Mouse (Mus musculus) heart, embryonic 10.5 days (tissue): ENCODE measurements around the gene Yeats2. TPM values are rescaled to one million over a fixed set of nuclear protein-coding genes. Genes with fewer than 3 reads are reported as not detected.

Experiments used
- DNase-seq: peaks from one replicate; pipeline ENCODE4 v3.0.0-alpha.2; 2017; ENCODE audit warnings: low spot score
- H3K27ac ChIP-seq: fragments of 300-500 bp; sonication (generic); 2 replicates; pipeline ENCODE4 v1.5.1; 2016; ENCODE audit warnings: mild to moderate bottlenecking
- H3K27me3 ChIP-seq: fragments of 300-500 bp; sonication (generic); 2 replicates; pipeline ENCODE4 v1.6.1; 2016; ENCODE audit warnings: mild to moderate bottlenecking; ENCODE audit not compliant: poor library complexity, insufficient read depth, severe bottlenecking
- H3K36me3 ChIP-seq: fragments of 300-500 bp; sonication (generic); 2 replicates; pipeline ENCODE4 v1.6.1; 2016; ENCODE audit warnings: mild to moderate bottlenecking, moderate library complexity
- H3K4me1 ChIP-seq: fragments of 300-500 bp; sonication (generic); 2 replicates; pipeline ENCODE4 v1.6.1; 2016; ENCODE audit warnings: mild to moderate bottlenecking
- H3K4me3 ChIP-seq: fragments of 300-500 bp; sonication (generic); 2 replicates; pipeline ENCODE4 v1.5.1; 2016; ENCODE audit warnings: mild to moderate bottlenecking, moderate library complexity
- H3K9me3 ChIP-seq: fragments of 300-500 bp; sonication (generic); 2 replicates; pipeline ENCODE4 v1.6.1; 2016; ENCODE audit warnings: mild to moderate bottlenecking, moderate library complexity
- WGBS: fragments of 180-500 bp; shearing (Covaris S2); methylation state at CpG from one replicate; pipeline ENCODE4 v1.1.7; 2016; 5-methylcytosine and 5-hydroxymethylcytosine counted together
- polyA plus RNA-seq: library from polyadenylated mRNA; unstranded; fragments of >200 nt; fragmentation: Nextera tagmentation; extraction: Ambion mirVana; gene quantifications from 2 replicates; pipeline ENCODE4 v1.2.1, GENCODE M21; 2016

Gene Yeats2
- polyA plus RNA-seq, 1 experiment from 2014 or later = 38.0 TPM

DNA sequence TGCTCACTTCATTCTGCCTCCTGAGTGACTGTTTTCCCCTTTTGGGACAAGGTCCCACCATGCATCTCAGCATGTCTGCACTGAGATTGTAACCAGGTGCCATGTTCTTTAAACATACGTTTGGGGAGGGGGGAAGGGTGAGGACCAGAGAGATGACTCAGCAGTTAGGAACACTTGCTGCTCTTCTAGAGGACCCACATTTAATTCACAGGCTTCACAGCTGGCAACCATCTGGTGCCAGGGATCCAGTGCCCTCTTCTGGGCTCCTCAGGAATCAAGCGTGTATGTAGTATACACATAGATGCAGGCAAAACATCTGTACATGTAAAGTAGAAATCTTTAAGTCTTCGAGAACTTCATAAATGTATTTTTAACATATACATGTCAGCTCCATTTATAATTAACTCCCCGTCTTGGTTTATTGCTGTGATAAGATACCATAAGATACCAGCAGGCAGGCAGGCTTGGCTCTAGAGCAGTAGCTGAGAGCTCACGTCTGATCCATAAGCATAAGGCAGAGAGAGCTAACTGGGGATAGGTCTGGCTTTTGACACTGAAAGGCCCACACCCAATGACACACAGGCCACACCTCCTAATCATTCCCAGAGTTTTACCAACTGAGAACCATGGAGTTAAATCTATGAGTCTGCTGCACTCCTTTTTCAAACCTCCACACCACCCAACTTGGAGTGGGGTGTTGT is 58.8 kb downstream of the Yeats2 start:
- 91% methylated on average over 5 of the region's 5 CpGs for WGBS

DNA sequence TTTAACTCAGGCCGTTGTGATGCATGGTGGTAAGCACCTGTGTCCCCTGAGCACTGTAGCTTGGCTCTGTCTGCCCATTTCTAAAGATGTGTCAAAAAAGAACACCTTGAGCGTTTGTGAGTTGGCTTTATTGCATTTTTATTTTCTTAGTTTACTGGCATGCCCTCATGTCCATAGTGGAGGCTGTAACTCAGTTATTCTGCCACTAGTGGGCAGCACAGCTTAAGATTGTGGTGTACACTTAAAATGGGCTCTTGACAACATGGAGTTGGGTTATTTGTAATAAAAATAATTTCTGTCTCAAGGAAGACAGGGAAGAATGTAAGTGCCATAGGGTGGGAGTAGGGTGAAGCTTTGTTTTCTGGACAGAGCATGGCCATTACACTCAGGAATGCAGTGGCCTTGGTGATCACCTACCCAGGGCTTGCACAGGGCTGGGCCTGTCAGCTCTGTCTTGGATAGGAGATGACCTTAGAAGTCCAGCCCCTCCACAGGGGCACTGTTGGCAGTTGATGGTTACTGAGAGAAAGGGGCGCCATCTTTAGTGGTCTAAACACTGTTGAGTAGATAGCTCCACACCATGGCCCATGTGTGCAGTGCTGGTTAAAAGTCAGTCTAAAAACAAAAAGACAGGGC is 72.8 kb downstream of the Yeats2 start:
- 82% methylated on average over 3 of the region's 3 CpGs for WGBS
- H3K4me1 ChIP-seq = no peaks in the 10 kb centered on the region
- peak; percentile 70 for DNase-seq
- H3K4me3 ChIP-seq = no peak overlapping the region
- peaks cover 89% of the 10 kb centered on the region for H3K36me3 ChIP-seq
- H3K27me3 ChIP-seq = no peaks in the 10 kb centered on the region
- H3K9me3 ChIP-seq = no peaks in the 10 kb centered on the region
- H3K27ac ChIP-seq = no peak overlapping the region

More for the DNA sequence above, 58.8 kb downstream of the Yeats2 start:
- Histone ChIP-seq H3K27me3 (no peaks in the 10 kb centered on the region), H3K36me3 (peaks cover 93% of the 10 kb centered on the region), H3K4me1 (no peaks in the 10 kb centered on the region), H3K9me3 (no peaks in the 10 kb centered on the region), H3K4me3 (no peak overlapping the region), H3K27ac (no peak overlapping the region)
- no peak for DNase-seq

DNA sequence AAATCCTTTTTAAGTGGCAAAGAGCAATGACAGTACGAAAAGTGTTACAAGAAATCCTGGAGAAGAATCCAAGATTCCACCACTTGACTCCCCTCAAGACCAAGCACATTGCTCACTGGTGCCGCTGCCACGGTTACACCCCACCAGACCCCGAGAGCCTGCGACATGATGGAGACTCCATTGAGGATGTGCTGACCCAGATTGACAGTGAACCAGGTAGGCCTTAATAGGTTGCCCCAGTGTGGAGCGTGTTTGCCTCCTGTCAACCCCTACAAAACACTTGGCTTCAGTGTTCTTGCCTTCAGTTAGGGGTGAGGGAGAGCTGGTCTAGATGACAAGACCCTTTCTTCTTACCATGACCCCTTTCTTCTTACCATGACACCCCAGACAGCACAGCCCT is 81.9 kb downstream of the Yeats2 start:
- WGBS = 97% methylated on average over 6 of the region's 6 CpGs
- Histone ChIP-seq H3K36me3 (peaks cover 92% of the 10 kb centered on the region), H3K9me3 (no peaks in the 10 kb centered on the region), H3K4me3 (no peak overlapping the region), H3K27me3 (no peaks in the 10 kb centered on the region), H3K27ac (no peak overlapping the region), H3K4me1 (peaks cover 12% of the 10 kb centered on the region)
- peak; percentile 58 for DNase-seq

DNA sequence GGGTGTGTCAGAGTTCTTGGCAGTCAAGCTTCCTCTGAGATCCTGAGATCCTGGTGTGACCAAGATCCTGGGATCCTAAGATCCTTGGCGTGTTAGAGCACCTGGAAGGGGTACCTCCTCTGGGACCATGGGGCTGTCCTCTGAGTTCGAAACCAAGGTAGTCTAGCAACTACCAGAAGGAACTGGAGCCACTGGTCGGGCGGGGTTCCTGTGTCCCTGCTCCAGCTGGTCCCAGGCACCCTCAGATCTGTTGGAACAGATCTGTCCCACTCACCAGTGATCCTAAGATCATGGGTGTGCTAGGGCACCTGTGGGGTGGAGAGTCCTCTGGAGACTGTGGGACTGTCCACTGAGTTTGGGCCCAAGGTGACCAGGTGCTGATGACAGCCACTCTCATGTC is 85.8 kb downstream of the Yeats2 start:
- no peaks in the 10 kb centered on the region for H3K9me3 ChIP-seq
- no peak overlapping the region for H3K4me3 ChIP-seq
- H3K36me3 ChIP-seq = peaks cover 92% of the 10 kb centered on the region
- WGBS = 92% methylated on average over 4 of the region's 4 CpGs
- H3K27me3 ChIP-seq = no peaks in the 10 kb centered on the region
- no peak overlapping the region for H3K27ac ChIP-seq
- peaks cover 24% of the 10 kb centered on the region for H3K4me1 ChIP-seq
- peak; percentile 57 for DNase-seq

DNA sequence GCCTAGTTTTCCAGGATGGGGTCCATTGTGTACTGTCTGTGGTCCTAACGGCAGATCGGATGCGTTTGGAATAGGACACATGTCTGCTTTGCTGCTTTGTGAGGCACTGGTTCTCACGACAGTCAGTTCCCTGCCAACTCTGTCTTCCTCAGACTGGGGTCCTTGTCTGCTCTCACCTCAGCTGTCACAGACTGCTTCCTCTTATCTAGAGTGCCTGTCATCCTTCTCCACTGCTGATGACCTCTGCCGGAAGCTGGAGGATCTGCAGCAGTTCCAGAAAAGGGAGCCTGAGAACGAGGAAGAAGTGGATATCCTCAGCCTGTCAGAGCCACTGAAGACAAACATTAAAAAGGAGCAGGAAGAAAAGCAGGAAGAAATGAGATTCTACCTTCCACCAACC is 86.6 kb downstream of the Yeats2 start:
- Histone ChIP-seq H3K27me3 (no peaks in the 10 kb centered on the region), H3K4me3 (no peak overlapping the region), H3K27ac (0 out of 2 replicates have a peak overlapping the region, but pooled peaks have one; percentile 22), H3K9me3 (no peaks in the 10 kb centered on the region), H3K36me3 (peaks cover 86% of the 10 kb centered on the region), H3K4me1 (peaks cover 24% of the 10 kb centered on the region)
- WGBS = 41% methylated on average over 6 of the region's 6 CpGs
- DNase-seq = peak; percentile 77

DNA sequence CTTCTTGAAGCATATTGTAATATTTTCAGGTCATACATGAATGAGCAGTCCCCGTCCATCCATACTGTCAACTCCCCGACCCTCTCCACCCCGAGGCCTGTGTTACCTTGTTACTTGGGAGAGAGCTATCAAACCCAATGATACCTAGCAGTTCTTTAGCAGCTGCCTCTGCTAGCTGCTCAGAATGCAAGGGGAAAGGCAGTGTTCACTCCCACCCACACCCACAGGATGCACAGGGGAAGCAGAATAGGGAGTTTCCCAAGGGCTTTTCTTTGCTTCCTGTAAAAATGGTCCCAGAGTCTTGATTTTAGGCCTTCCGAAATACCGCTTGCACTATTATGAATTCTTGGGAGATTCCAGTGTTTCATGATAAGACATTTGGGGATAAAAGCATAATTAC is 87.3 kb downstream of the Yeats2 start:
- peak; percentile 57 for DNase-seq
- Histone ChIP-seq H3K27ac (no peak overlapping the region), H3K4me3 (no peak overlapping the region), H3K36me3 (peaks cover 83% of the 10 kb centered on the region), H3K9me3 (no peaks in the 10 kb centered on the region), H3K4me1 (peaks cover 24% of the 10 kb centered on the region), H3K27me3 (no peaks in the 10 kb centered on the region)
- 90% methylated on average over 5 of the region's 5 CpGs for WGBS

DNA sequence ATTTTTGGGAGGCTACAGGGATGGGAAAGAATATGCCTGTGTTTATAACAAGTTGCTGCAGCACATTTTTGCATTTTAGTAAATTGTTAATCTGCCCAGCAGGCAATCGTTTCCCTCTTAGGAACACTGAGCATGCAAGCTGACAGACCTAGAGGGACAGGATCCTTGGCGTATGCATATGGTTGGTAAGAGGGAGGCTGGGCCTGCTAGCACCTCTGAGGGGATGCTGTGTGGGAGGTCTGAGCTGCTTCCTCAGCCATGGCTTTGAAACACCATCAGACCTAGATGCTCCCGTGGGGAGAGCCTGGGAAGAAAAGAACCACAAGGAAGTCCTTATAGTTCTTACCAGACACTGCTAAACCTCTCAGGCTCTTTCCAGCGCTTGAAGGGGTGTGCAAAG is 93.5 kb downstream of the Yeats2 start:
- peaks cover 3% of the 10 kb centered on the region; the same call in 1 of the 2 replicates for H3K27me3 ChIP-seq
- peaks cover 45% of the 10 kb centered on the region for H3K36me3 ChIP-seq
- 61% methylated on average over 4 of the region's 4 CpGs for WGBS

DNA sequence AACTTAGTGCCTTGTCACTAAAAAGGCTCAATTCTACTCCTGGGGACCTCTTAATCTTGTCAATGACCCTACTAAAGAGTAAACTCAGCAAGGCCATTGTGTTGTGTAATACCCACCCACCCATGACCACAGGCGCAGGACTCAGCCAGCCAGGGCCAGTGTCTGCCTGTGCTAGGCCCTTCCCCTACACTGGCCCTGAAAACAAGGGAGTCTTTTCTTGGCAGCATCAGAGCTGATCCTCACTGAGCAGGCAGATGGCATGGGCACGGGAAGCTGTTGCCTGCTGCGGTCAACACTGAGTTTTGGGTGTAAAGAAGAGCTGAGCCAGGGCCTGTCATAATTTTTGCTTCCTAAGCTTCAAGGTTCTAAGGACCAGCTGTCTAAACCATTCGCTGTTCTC is 96.6 kb downstream of the Yeats2 start:
- Histone ChIP-seq H3K27ac (no peak overlapping the region), H3K36me3 (peaks cover 19% of the 10 kb centered on the region), H3K4me1 (no peaks in the 10 kb centered on the region), H3K27me3 (peaks cover 11% of the 10 kb centered on the region; the same call in 1 of the 2 replicates), H3K9me3 (no peaks in the 10 kb centered on the region), H3K4me3 (no peak overlapping the region)
- 80% methylated on average over 4 of the region's 4 CpGs for WGBS
- no peak for DNase-seq

More for the DNA sequence above, 93.5 kb downstream of the Yeats2 start:
- no peaks in the 10 kb centered on the region for H3K9me3 ChIP-seq
- no peak for DNase-seq
- no peak overlapping the region for H3K27ac ChIP-seq
- H3K4me3 ChIP-seq = no peak overlapping the region
- H3K4me1 ChIP-seq = 0 out of 2 replicates have a peak, but pooled peaks cover 2% of the 10 kb centered on the region

DNA sequence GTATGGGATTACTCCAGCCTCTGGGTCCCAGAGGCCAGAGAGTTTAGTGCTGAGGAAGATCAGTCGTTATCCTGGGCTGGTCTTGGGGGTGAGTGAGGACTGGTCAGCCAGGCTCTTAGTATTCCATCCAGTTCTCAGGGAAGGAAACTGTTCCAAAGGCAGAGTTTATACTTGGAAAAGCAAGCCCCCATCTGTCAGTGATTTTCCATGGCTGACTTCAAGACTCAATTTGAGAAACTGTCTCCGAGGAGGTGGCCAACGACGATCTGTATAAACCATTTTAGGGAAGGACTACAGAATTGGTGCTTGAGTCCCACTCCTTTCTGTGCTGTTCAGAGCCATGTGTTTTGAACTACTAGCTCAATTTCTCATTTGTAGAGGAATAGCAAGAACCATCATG is 97.8 kb downstream of the Yeats2 start:
- peaks cover 13% of the 10 kb centered on the region; the same call in 1 of the 2 replicates for H3K27me3 ChIP-seq
- no peaks in the 10 kb centered on the region for H3K9me3 ChIP-seq
- DNase-seq = no peak
- 87% methylated on average over 4 of the region's 4 CpGs for WGBS
- no peaks in the 10 kb centered on the region for H3K4me1 ChIP-seq
- no peak overlapping the region for H3K4me3 ChIP-seq
- H3K36me3 ChIP-seq = peaks cover 12% of the 10 kb centered on the region
- no peak overlapping the region for H3K27ac ChIP-seq

DNA sequence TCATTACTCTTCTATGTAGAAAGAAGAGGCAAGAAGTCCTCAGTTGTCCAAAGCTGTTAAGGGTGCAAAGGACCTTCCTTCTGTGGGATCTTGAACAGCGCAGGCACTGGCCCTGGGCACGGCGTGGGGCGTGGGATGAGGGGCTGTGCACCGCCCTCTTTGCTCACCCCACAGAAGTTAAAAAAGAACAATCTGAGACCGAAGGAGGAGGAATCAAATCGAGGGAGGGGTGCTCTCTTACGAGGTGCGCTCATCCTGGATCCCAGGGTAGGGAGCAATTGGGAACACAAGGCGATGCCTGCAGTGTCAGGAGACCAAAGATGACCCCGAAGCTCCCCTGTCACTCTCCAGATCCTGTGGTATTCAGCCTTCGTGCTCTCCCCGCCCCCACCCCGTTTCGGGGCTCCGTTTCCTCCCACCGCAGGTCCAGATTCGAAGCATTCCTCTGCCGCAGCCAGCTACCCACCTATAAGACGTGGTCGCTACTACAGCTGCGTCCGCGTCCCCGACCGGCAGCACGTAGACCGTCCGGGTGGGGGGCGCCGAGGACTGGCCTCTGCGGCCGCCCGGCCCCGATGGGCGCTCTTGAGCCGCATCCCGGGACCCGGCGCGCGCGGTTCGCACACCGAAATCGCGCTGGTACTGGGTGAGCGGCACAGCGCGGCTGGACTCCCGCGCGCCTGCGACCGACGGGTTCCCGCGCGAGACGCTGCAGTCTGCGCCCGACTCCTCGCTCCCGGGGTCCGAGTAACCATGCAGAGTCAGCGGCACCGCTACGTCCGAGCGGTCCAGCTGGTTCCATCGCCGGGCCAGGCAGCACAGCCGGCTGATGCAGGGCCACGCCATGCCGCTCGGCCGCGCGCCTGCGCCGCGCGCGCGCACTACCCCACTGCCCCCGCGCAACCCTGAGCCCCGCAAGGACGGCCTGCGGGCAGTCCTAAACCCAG is 99.9 kb downstream of the Yeats2 start, which contains the start of gene Map6d1:
Map6d1 (minus strand) TSS at position 891 of the 947 bp plus-strand sequence.
- WGBS = under 1% methylated on average over 90 of the region's 90 CpGs
- DNase-seq = no peak
- no peaks in the 10 kb centered on the region; the same call in 1 of the 2 replicates for H3K36me3 ChIP-seq
- no peaks in the 10 kb centered on the region for H3K9me3 ChIP-seq
- H3K4me1 ChIP-seq = no peaks in the 10 kb centered on the region
- H3K27ac ChIP-seq = peak within 1 kb of the TSS; percentile 87
- peak within 1 kb of the TSS; percentile 82 for H3K4me3 ChIP-seq
- peaks cover 13% of the 10 kb centered on the region; the same call in 1 of the 2 replicates for H3K27me3 ChIP-seq

DNA sequence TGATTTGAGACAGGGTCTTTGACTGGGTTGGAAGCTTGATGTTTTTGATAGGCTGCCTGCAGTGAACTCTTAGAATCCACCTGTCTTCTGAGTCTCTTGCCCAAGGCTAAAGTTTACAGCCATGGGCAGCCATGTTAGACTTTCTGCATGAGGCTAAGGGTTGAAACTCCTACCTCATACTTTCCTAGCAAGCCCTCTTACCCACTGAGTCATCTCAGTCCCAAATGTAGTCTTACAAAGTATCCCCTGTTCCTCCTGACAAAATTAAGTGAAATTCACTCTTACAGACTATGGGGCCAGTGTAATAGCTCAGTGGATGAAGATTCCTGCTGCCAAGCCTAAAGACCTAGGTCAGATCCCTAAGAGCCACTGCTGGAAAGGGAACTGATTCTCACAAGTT is 106.2 kb downstream of the Yeats2 start:
- H3K9me3 ChIP-seq = no peaks in the 10 kb centered on the region
- H3K27me3 ChIP-seq = peaks cover 5% of the 10 kb centered on the region; the same call in 1 of the 2 replicates
- H3K4me3 ChIP-seq = no peak overlapping the region
- no peak overlapping the region for H3K27ac ChIP-seq
- no peaks in the 10 kb centered on the region for H3K36me3 ChIP-seq
- no peak for DNase-seq
- no peaks in the 10 kb centered on the region for H3K4me1 ChIP-seq

DNA sequence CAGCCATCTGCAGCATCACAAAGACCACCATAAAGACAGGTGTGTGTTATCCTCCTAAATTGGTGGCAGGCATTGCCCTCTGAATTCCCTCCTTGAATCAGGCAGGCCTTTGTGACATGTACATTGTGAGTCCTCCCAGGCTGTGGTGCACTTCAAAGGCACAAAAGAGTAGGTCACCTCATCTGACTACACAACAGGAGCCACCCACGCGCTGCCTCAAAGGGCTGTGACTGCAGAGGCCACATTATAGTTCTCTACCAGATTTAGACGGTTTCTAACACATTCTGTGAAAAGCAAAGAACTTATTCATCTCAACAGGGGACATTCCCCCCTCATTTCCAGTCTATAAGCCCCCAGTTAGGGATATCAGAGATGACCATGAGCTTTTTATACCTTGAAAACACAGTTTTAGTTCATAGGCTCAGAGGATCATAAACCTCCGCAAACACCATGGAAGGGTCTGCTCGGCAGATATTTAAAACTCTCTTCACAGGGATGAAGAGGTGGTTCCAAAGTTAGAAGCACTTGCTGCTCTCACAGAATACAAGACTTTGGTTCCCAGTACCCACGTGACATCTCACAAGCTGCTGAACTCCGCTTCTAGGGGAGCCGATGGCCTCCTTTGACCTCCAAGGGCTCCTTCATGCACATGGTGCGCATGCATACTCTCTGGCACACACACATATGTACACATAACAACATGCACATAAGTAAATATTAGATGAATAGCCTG is 107.7 kb downstream of the Yeats2 start:
- H3K36me3 ChIP-seq = no peaks in the 10 kb centered on the region
- 78% methylated on average over 9 of the region's 9 CpGs for WGBS
- H3K9me3 ChIP-seq = no peaks in the 10 kb centered on the region
- H3K4me1 ChIP-seq = no peaks in the 10 kb centered on the region
- no peaks in the 10 kb centered on the region for H3K27me3 ChIP-seq
- DNase-seq = no peak
- no peak overlapping the region for H3K4me3 ChIP-seq
- no peak overlapping the region for H3K27ac ChIP-seq
